Mouse (Mus musculus): ENCODE results near the gene Clip4. TPM values are rescaled to one million over a fixed set of nuclear protein-coding genes. Genes with fewer than 3 reads are reported as not detected.

Clip4 gene
- total RNA-seq, 2 experiments from 2014 or later: 20.8 to 26.1 TPM

- no peak for DNase-seq
Measured at GRCm38 (mm10) chr17:71791622-71792021, 23.3 kb downstream of the Clip4 start.

GRCm38 (mm10) chr17:71795521-71796205, 27.4 kb downstream of the Clip4 start:
- peak; percentile 35 to 37 for DNase-seq

GRCm38 (mm10) chr17:71803456-71803855, 35.2 kb downstream of the Clip4 start:
- DNase-seq: no peak

- DNase-seq: no peak
Measured at GRCm38 (mm10) chr17:71803876-71804275, 35.6 kb downstream of the Clip4 start.

GRCm38 (mm10) chr17:71811070-71811469, 42.8 kb downstream of the Clip4 start:
- DNase-seq: peak in 1 of 2 experiments; percentile 10

- DNase-seq: no peak
Measured at GRCm38 (mm10) chr17:71816136-71816864, 48.0 kb downstream of the Clip4 start.

GRCm38 (mm10) chr17:71823622-71824306, 55.5 kb downstream of the Clip4 start:
- no peak for DNase-seq

GRCm38 (mm10) chr17:71826603-71827002, 58.3 kb downstream of the Clip4 start:
- no peak for DNase-seq

GRCm38 (mm10) chr17:71827627-71828026, 59.4 kb downstream of the Clip4 start:
- DNase-seq: no peak

GRCm38 (mm10) chr17:71828647-71829414, 60.6 kb downstream of the Clip4 start:
- no peak for DNase-seq

GRCm38 (mm10) chr17:71831960-71832359, 63.7 kb downstream of the Clip4 start:
- DNase-seq: no peak

GRCm38 (mm10) chr17:71862184-71862583, 93.9 kb downstream of the Clip4 start:
- DNase-seq: no peak

GRCm38 (mm10) chr17:71862895-71863294, 94.6 kb downstream of the Clip4 start:
- no peak for DNase-seq

- no peak for DNase-seq
Measured at GRCm38 (mm10) chr17:71864039-71864438, 95.8 kb downstream of the Clip4 start.

- no peak for DNase-seq
Measured at GRCm38 (mm10) chr17:71865437-71865836, 97.2 kb downstream of the Clip4 start.

- DNase-seq: no peak
Measured at GRCm38 (mm10) chr17:71867892-71868291, 99.6 kb downstream of the Clip4 start.

- no peak for DNase-seq
Measured at GRCm38 (mm10) chr17:71868828-71869227, 100.6 kb downstream of the Clip4 start.

GRCm38 (mm10) chr17:71869372-71870231, 101.3 kb downstream of the Clip4 start:
- peak; percentile 30 to 54 for DNase-seq

- DNase-seq: no peak
Measured at GRCm38 (mm10) chr17:71870232-71870621, 102.0 kb downstream of the Clip4 start.

- no peak for DNase-seq
Measured at GRCm38 (mm10) chr17:71870641-71871040, 102.4 kb downstream of the Clip4 start.

GRCm38 (mm10) chr17:71871981-71872380, 103.7 kb downstream of the Clip4 start:
- DNase-seq: no peak
